Mouse (Mus musculus): ENCODE results near the gene Tmc5.

Gene Tmc5

GRCm38 (mm10) chr7:118597201-118597600 lies at the start of gene Tmc5:
Gene Tmc5, plus strand, starts transcription at chr7:118597297.
- in situ Hi-C loops (cut with MboI): loop anchor here (10.0 kb wide), 1 partner anchor 88 kb away; no protein-coding TSS in a partner anchor

- in situ Hi-C loops (cut with MboI): loop anchor here (25.0 kb wide), 1 partner anchor 435 kb away; the partner anchor contains the start of gene Rps15a
Measured at GRCm38 (mm10) chr7:118547451-118547850, 49.6 kb upstream of the Tmc5 start.

GRCm38 (mm10) chr7:118553881-118554280 lies 43.2 kb upstream of the Tmc5 start:
- in situ Hi-C loops (cut with MboI): no loop called here

GRCm38 (mm10) chr7:118554290-118554689 lies 42.8 kb upstream of the Tmc5 start:
- in situ Hi-C loops (cut with MboI): no loop called here

GRCm38 (mm10) chr7:118569121-118569543 lies 28.0 kb upstream of the Tmc5 start:
- in situ Hi-C loops (cut with MboI): no loop called here

- in situ Hi-C loops (cut with MboI): no loop called here
Measured at GRCm38 (mm10) chr7:118571350-118571749, 25.7 kb upstream of the Tmc5 start.

GRCm38 (mm10) chr7:118572039-118572438 lies 25.1 kb upstream of the Tmc5 start:
- in situ Hi-C loops (cut with MboI): no loop called here

- in situ Hi-C loops (cut with MboI): no loop called here
Measured at GRCm38 (mm10) chr7:118578269-118578668, 18.8 kb upstream of the Tmc5 start.

- in situ Hi-C loops (cut with MboI): no loop called here
Measured at GRCm38 (mm10) chr7:118579938-118580337, 17.2 kb upstream of the Tmc5 start.

GRCm38 (mm10) chr7:118583821-118584220 lies 13.3 kb upstream of the Tmc5 start:
- in situ Hi-C loops (cut with MboI): no loop called here

GRCm38 (mm10) chr7:118584257-118584907 lies 12.7 kb upstream of the Tmc5 start, which contains the start of gene Tmc7:
Gene Tmc7, minus strand, starts transcription at chr7:118584736.
- in situ Hi-C loops (cut with MboI): no loop called here

GRCm38 (mm10) chr7:118584926-118585325 lies 12.2 kb upstream of the Tmc5 start:
- in situ Hi-C loops (cut with MboI): no loop called here

GRCm38 (mm10) chr7:118585856-118586255 lies 11.2 kb upstream of the Tmc5 start:
- in situ Hi-C loops (cut with MboI): no loop called here

GRCm38 (mm10) chr7:118590726-118591305 lies 6.3 kb upstream of the Tmc5 start:
- in situ Hi-C loops (cut with MboI): loop anchor here (10.0 kb wide), 1 partner anchor 94 kb away; no protein-coding TSS in a partner anchor

GRCm38 (mm10) chr7:118592146-118592545 lies 5.0 kb upstream of the Tmc5 start:
- in situ Hi-C loops (cut with MboI): loop anchor here (10.0 kb wide), 1 partner anchor 93 kb away; no protein-coding TSS in a partner anchor

GRCm38 (mm10) chr7:118593567-118594407 lies 3.3 kb upstream of the Tmc5 start:
- in situ Hi-C loops (cut with MboI): loop anchor here (10.0 kb wide), 1 partner anchor 91 kb away; no protein-coding TSS in a partner anchor

- in situ Hi-C loops (cut with MboI): loop anchor here (10.0 kb wide), 1 partner anchor 90 kb away; no protein-coding TSS in a partner anchor
Measured at GRCm38 (mm10) chr7:118594611-118595010, 2.5 kb upstream of the Tmc5 start.

- in situ Hi-C loops (cut with MboI): loop anchor here (10.0 kb wide), 1 partner anchor 90 kb away; no protein-coding TSS in a partner anchor
Measured at GRCm38 (mm10) chr7:118595228-118595627, 1.9 kb upstream of the Tmc5 start.

- in situ Hi-C loops (cut with MboI): loop anchor here (10.0 kb wide), 1 partner anchor 89 kb away; no protein-coding TSS in a partner anchor
Measured at GRCm38 (mm10) chr7:118596271-118596670, 826 bp upstream of the Tmc5 start.

GRCm38 (mm10) chr7:118599954-118600631 lies 3.0 kb downstream of the Tmc5 start:
- in situ Hi-C loops (cut with MboI): loop anchor here (10.0 kb wide), 1 partner anchor 85 kb away; no protein-coding TSS in a partner anchor

- in situ Hi-C loops (cut with MboI): no loop called here
Measured at GRCm38 (mm10) chr7:118604842-118605241, 7.7 kb downstream of the Tmc5 start.

Measured in mature B cell (primary cell).